Mouse (Mus musculus): ENCODE measurements at regions not wholly inside any gene's neighbourhood (a gene's known extent, or its start where the extent isn't known, plus 50 kb on each side); places are given as distances from the start of the nearest gene placed in this dataset.

- no peak for TF ChIP-seq CHD2 (IDR thresholded peaks at IDR 0.05; ENCODE audit: low read depth, low read length)
- no peak for TF ChIP-seq HCFC1 (IDR thresholded peaks at IDR 0.05; ENCODE audit: borderline replicate concordance, insufficient read depth, low read length)
- no peak for TF ChIP-seq ZC3H11A (IDR thresholded peaks at IDR 0.05; ENCODE audit: borderline replicate concordance, low read depth, low read length)
- no peak for TF ChIP-seq MAFK (IDR thresholded peaks at IDR 0.05; ENCODE audit: insufficient read depth, low read depth, low read length)
These were observed 52.7 kb upstream of the Gm9887 start for GRCm38 (mm10) chr12:69424971-69425370.

Measured in ES-E14 (cell line).